Mouse (Mus musculus): ENCODE measurements around the gene Tmed8.
"Not testable (repeated sequence)": the region's sequence is repeated elsewhere in the genome, so short reads cannot be mapped to it uniquely, and the experiment has no call there.

- TF ChIP-seq CTCF (IDR thresholded peaks at IDR 0.05; ENCODE audit: low read depth, low read length); EP300 (IDR thresholded peaks at IDR 0.05; ENCODE audit: insufficient read depth, low read depth, low read length): not testable (repeated sequence)
These were observed 45.8 kb downstream of the Tmed8 start for GRCm38 (mm10) chr12:87154448-87154847.

Measured in ES-Bruce4 (cell line).